Mouse (Mus musculus) forebrain, postnatal 0 days (tissue): ENCODE measurements around the gene Atrx. TPM values are rescaled to one million over a fixed set of nuclear protein-coding genes. Genes with fewer than 3 reads are reported as not detected.
A peak's percentile ranks its signal among the peaks of the same experiment; 100 is the strongest.
"Not testable (repeated sequence)": the region's sequence is repeated elsewhere in the genome, so short reads cannot be mapped to it uniquely, and the experiment has no call there.

Experiments used
- ATAC-seq: fragments of 200-750 bp; cut with Nextera tagmentation; 2 replicates; pipeline ENCODE4 v1.8.0; 2017; ENCODE audit warnings: mild to moderate bottlenecking, moderate library complexity
- DNase-seq: peaks from one replicate; pipeline ENCODE4 v3.0.0-alpha.2; 2015
- H3K27ac ChIP-seq: fragments of 300-500 bp; sonication (generic); 2 replicates; pipeline ENCODE4 v1.5.1; 2014; ENCODE audit warnings: low read depth, mild to moderate bottlenecking, antibody characterized with exemption, low read length, moderate library complexity, mixed read lengths
- H3K27me3 ChIP-seq: fragments of 300-500 bp; sonication (generic); 2 replicates; pipeline ENCODE4 v1.6.1; 2014; ENCODE audit warnings: mild to moderate bottlenecking, low read length, mixed read lengths; ENCODE audit not compliant: insufficient read depth
- H3K36me3 ChIP-seq: fragments of 300-500 bp; sonication (generic); 2 replicates; pipeline ENCODE4 v1.6.1; 2014; ENCODE audit warnings: mild to moderate bottlenecking, moderate library complexity; ENCODE audit not compliant: insufficient read depth
- H3K4me1 ChIP-seq: fragments of 300-500 bp; sonication (generic); 2 replicates; pipeline ENCODE4 v1.6.1; 2014; ENCODE audit warnings: antibody characterized with exemption; ENCODE audit not compliant: insufficient read depth
- H3K4me2 ChIP-seq: fragments of 300-500 bp; sonication (generic); 2 replicates; pipeline ENCODE4 v1.6.1; 2014; ENCODE audit warnings: low read depth, mild to moderate bottlenecking, moderate library complexity
- H3K4me3 ChIP-seq: fragments of 300-500 bp; sonication (generic); 2 replicates; pipeline ENCODE4 v1.5.1; 2014; ENCODE audit warnings: low read depth, low read length, mixed read lengths
- H3K9ac ChIP-seq: fragments of 300-500 bp; sonication (generic); 2 replicates; pipeline ENCODE4 v1.6.1; 2014; ENCODE audit warnings: mild to moderate bottlenecking
- H3K9me3 ChIP-seq: fragments of 300-500 bp; sonication (generic); 2 replicates; pipeline ENCODE4 v1.6.1; 2016; ENCODE audit warnings: low read length
- CTCF ChIP-seq: sonication (generic); IDR thresholded peaks from 2 replicates; pipeline ENCODE4 v1.5.1; 2016; ENCODE audit warnings: antibody characterized with exemption, control low read depth, low read depth
- WGBS: fragments of 180-500 bp; shearing (Covaris S2); extraction: QIAGEN DNeasy Blood & Tissue Kit; methylation state at CpG from one replicate; pipeline ENCODE4 v1.1.7; 2014; 5-methylcytosine and 5-hydroxymethylcytosine counted together
- polyA plus RNA-seq: library from polyadenylated mRNA; unstranded; fragments of >200 nt; fragmentation: Nextera tagmentation; extraction: Ambion mirVana; gene quantifications from 2 replicates; pipeline ENCODE4 v1.2.1, GENCODE M21; 2015
- total RNA-seq: library from RNA; depleted of rRNA; stranded (reverse); fragments of >200 nt; gene quantifications from 2 replicates; pipeline ENCODE4 v1.2.3, GENCODE M21; 2014; rRNA removed

Atrx gene
- 220 and 305 TPM in 2 replicates for total RNA-seq
- 130 and 222 TPM in 2 replicates for polyA plus RNA-seq

DNA sequence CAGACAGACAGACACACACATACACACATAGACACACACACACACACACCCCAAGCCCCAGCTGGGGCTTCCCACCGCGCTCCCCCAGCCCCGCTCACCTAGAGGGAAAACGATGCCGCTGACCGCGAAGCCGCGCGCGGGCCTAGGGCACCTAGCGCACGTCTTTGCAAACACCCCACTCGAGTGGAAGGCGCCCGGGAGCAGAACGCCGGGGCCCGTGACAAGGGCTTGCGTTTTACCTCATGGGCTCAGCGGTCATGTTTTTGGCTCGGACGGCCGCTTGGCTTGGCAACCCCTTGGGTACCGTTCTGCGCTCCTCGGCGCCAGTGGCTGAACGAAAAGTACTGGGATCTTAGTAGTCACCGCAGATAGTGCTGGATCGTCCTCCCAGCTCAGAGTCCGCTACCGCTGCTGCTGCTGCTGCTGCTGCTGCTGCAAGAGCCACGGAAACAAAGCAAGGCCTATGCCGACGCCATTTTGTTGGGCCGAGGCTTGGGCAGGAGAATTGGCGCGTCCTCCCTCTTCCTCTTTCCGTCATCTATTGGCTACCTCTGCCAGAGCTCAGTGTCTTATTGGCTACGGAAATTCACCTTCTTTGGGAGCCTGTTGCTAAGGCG is at the start of gene Atrx:
Gene Atrx (minus strand): TSS at position 543 of the 617 bp plus-strand sequence.
- no peaks in the 10 kb centered on the region for H3K9me3 ChIP-seq

DNA sequence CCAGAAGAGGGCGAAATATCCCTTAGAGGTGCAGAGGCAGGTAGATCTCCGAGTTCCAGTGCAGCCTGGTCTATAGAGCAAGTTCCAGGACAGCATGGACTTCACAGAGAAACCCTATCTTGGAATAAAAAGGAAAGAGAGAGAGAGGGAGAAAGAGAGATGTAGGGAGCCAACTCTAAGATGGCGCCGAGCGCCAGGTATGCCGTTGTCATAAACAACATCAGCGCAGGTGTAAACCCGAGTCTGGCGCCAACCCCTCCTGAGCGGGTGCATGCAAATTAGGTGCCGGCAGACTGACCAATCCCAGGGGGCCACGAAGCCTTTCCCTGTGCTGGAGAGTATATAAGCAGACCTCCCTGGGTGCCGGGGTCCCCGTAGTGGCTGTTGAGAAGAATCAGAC is 27.9 kb upstream of the Atrx start:
- 78% methylated on average over 14 of the region's 14 CpGs for WGBS
- not testable (repeated sequence) for H3K4me1 ChIP-seq, H3K27me3 ChIP-seq, H3K36me3 ChIP-seq, ATAC-seq, H3K4me3 ChIP-seq, H3K4me2 ChIP-seq, H3K9me3 ChIP-seq, DNase-seq, H3K27ac ChIP-seq, H3K9ac ChIP-seq

More for the DNA sequence above, at the start of gene Atrx:
- H3K27me3 ChIP-seq, result no peaks in the 10 kb centered on the region
- H3K36me3 ChIP-seq, result no peaks in the 10 kb centered on the region
- H3K27ac ChIP-seq, result peak within 1 kb of the TSS; percentile 95
- DNase-seq (peak; percentile 89), ATAC-seq (peak; percentile 97)
- H3K4me2 ChIP-seq, result peak within 1 kb of the TSS; percentile 43
- H3K9ac ChIP-seq, result peak within 1 kb of the TSS; percentile 91
- H3K4me3 ChIP-seq, result peak within 1 kb of the TSS; percentile 58
- WGBS, result 31% methylated on average over 35 of the region's 42 CpGs
- no peak for TF ChIP-seq CTCF
- no peaks in the 10 kb centered on the region; the same call in 1 of the 2 replicates for H3K4me1 ChIP-seq

DNA sequence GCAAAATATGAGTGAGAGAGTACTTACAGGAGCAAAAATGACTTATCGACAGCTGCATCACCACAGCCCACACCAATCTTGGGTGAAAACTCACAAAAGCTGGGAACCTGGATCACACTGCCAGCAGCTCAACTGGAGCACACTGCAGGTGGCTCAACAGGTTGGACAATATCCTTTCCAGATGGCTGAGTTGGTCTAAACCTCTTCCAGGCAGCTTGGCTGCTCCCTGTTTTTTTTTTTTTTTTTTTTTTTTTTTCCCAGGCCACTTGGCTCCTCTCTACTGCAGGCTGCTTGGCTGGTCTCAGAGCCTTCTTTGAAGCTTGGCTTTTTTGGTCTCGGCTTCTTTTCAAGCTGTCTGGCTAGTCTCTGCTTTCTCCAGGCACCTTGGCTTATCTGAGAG is 24.8 kb upstream of the Atrx start:
- H3K4me2 ChIP-seq, result no peak overlapping the region
- WGBS, result 79% methylated on average over 2 of the region's 2 CpGs
- DNase-seq (no peak), ATAC-seq (no peak)
- no peak overlapping the region for H3K9ac ChIP-seq
- H3K4me1 ChIP-seq, result no peaks in the 10 kb centered on the region
- no peaks in the 10 kb centered on the region for H3K36me3 ChIP-seq
- H3K9me3 ChIP-seq, result no peaks in the 10 kb centered on the region
- no peak for TF ChIP-seq CTCF
- H3K4me3 ChIP-seq, result no peak overlapping the region
- H3K27me3 ChIP-seq, result no peaks in the 10 kb centered on the region
- no peak overlapping the region for H3K27ac ChIP-seq

DNA sequence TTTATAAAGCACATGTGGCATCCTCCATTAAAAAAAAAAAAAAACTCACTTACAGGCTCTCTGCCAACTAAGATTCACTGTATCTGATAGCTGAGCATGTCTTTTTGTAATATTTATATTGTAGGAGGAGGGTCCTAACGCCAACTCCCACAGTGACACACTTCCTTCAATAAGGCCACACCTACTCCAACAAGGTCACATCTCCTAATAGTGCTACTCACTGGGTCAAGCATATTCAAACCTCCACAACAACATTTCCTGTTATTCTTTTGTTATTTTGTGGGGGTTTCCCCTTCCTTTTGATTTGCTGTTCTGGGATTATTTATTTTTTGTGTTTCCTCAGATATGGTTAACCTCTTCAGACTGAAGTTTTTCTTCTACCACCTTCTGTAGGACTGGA is 17.2 kb upstream of the Atrx start:
- Histone ChIP-seq H3K4me3 (no peak overlapping the region), H3K9ac (no peak overlapping the region), H3K9me3 (no peaks in the 10 kb centered on the region), H3K36me3 (no peaks in the 10 kb centered on the region), H3K27me3 (no peaks in the 10 kb centered on the region), H3K4me2 (no peak overlapping the region), H3K27ac (no peak overlapping the region), H3K4me1 (no peaks in the 10 kb centered on the region)
- DNase-seq, result no peak
- WGBS, result 57% methylated on average over 1 of the region's 1 CpGs
- no peak for ATAC-seq
- TF ChIP-seq CTCF, result no peak

DNA sequence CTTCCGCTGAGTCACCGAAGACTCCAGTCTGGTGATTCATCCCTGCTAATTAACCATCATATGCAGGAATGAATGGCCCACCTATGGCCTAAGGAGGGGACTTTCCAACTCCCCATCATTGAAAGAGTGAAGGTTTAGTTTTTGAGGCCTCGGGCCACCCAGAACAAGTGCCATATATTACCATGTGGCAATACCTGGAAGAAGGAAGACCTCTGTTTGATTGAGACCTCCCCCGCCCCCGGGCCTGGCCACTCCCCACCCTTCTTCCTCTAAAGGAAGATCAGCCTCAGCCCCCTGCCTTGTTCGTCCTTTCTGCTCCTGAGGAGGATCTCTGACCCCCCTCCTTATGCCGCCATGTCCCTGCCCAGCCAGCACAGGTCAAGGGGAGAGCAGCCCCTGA is 10.0 kb upstream of the Atrx start:
- Histone ChIP-seq H3K9ac (no peak overlapping the region), H3K9me3 (no peaks in the 10 kb centered on the region), H3K27me3 (no peaks in the 10 kb centered on the region), H3K4me1 (no peaks in the 10 kb centered on the region), H3K4me2 (no peak overlapping the region), H3K27ac (no peak overlapping the region), H3K36me3 (no peaks in the 10 kb centered on the region), H3K4me3 (no peak overlapping the region)
- no peak for TF ChIP-seq CTCF
- 84% methylated on average over 7 of the region's 7 CpGs for WGBS
- DNase-seq, result no peak
- no peak for ATAC-seq

DNA sequence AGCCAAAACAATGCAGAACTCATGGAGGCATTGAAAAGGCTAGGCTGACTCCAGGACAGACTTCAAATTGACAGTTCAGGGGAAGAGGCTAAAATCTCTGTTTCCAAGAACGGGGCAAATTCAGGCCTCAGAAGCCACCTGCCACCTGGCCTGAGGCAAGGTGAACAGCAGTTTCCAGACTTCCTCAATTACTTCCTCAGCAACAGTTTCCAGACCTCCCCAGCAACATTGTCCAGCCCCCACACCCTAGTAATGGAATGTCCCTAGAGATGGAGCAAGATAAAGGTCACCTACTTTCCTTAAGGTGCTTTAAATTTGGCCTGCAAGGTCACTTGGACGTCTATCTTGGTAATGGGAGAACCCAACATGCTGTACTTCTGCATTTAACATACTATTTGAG is 8.5 kb upstream of the Atrx start:
- 75% methylated on average over 2 of the region's 2 CpGs for WGBS
- no peak overlapping the region for H3K4me2 ChIP-seq
- ATAC-seq, result no peak

DNA sequence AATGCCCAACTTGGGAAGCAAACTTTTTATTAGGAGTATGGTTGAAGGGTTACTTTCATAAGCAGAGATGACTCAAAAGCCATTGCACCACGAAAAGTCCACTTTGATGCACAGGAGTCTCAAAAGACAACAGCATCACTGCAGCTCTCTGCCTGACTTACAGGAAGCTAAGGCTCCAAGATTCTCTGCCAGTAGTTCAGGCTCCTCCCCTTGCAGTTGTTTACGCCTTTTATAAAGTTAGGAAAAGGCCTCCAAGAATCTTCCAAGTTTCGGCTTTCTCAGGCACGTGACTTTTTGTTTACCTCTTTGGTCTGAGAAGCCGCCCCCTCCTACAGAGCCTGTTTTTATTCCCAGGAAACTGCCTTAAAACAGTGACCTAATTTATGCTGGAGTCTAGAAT is 5.1 kb upstream of the Atrx start:
- Histone ChIP-seq H3K27ac (no peak overlapping the region), H3K9me3 (no peaks in the 10 kb centered on the region), H3K9ac (no peak overlapping the region), H3K4me3 (no peak overlapping the region), H3K36me3 (no peaks in the 10 kb centered on the region), H3K27me3 (no peaks in the 10 kb centered on the region), H3K4me1 (no peaks in the 10 kb centered on the region), H3K4me2 (no peak overlapping the region)
- WGBS, result 56% methylated on average over 5 of the region's 5 CpGs
- no peak for ATAC-seq
- DNase-seq, result no peak
- TF ChIP-seq CTCF, result no peak

More for the DNA sequence above, 8.5 kb upstream of the Atrx start:
- H3K4me3 ChIP-seq, result no peak overlapping the region
- no peak for DNase-seq
- H3K4me1 ChIP-seq, result no peaks in the 10 kb centered on the region
- no peak overlapping the region for H3K9ac ChIP-seq
- no peaks in the 10 kb centered on the region for H3K36me3 ChIP-seq
- no peak for TF ChIP-seq CTCF
- no peaks in the 10 kb centered on the region for H3K27me3 ChIP-seq
- H3K9me3 ChIP-seq, result no peaks in the 10 kb centered on the region
- no peak overlapping the region for H3K27ac ChIP-seq
